Mouse (Mus musculus) frontal cortex, adult (tissue): Measurements from ENCODE around the gene Wnt10a.
"Not testable (repeated sequence)": the region's sequence is repeated elsewhere in the genome, so short reads cannot be mapped to it uniquely, and the experiment has no call there.

Source experiments
- ATAC-seq: cut with Nextera tagmentation; 2 replicates; pipeline ENCODE4 v1.9.2; 2017; ENCODE audit warnings: mild to moderate bottlenecking, moderate library complexity, mixed read lengths; ENCODE audit not compliant: low TSS enrichment

Wnt10a gene

GRCm38 (mm10) chr1:74814931-74815647, 23.8 kb downstream of the Wnt10a start:
- ATAC-seq: 0 out of 2 replicates have a peak, but pooled peaks have one; percentile 28

GRCm38 (mm10) chr1:74815965-74816364, 24.6 kb downstream of the Wnt10a start:
- not testable (repeated sequence) for ATAC-seq

- peak; percentile 87 for ATAC-seq
Observed at GRCm38 (mm10) chr1:74816612-74817199, 25.4 kb downstream of the Wnt10a start.

- peak; percentile 35 for ATAC-seq
Observed at GRCm38 (mm10) chr1:74817219-74817618, 25.9 kb downstream of the Wnt10a start.

GRCm38 (mm10) chr1:74818509-74818908, 27.2 kb downstream of the Wnt10a start:
- ATAC-seq: no peak

GRCm38 (mm10) chr1:74823598-74823997, 32.3 kb downstream of the Wnt10a start:
- ATAC-seq: not testable (repeated sequence)

GRCm38 (mm10) chr1:74824518-74825302, 33.4 kb downstream of the Wnt10a start:
- peak; percentile 85 for ATAC-seq

GRCm38 (mm10) chr1:74830061-74830460, 38.7 kb downstream of the Wnt10a start:
- peak; percentile 89 for ATAC-seq

- no peak for ATAC-seq
Observed at GRCm38 (mm10) chr1:74833255-74833654, 41.9 kb downstream of the Wnt10a start.

GRCm38 (mm10) chr1:74843090-74843489, 51.8 kb downstream of the Wnt10a start:
- ATAC-seq: peak; percentile 55; the same call in 1 of the 2 replicates

GRCm38 (mm10) chr1:74846341-74846740, 55.0 kb downstream of the Wnt10a start:
- ATAC-seq: no peak

GRCm38 (mm10) chr1:74848946-74849345, 57.6 kb downstream of the Wnt10a start:
- no peak for ATAC-seq

- ATAC-seq: peak; percentile 64
Observed at GRCm38 (mm10) chr1:74850251-74850650, 58.9 kb downstream of the Wnt10a start.

GRCm38 (mm10) chr1:74851001-74851775, 59.9 kb downstream of the Wnt10a start:
- peak; percentile 35 for ATAC-seq
